Mouse (Mus musculus) ES-Bruce4 (cell line): ENCODE measurements around the gene Dnajc12.

Experiments used
- CTCF ChIP-seq: IDR thresholded peaks from one replicate; pipeline ENCODE4 v1.8.1; 2011; ENCODE audit warnings: low read depth, low read length
- POLR2A ChIP-seq: IDR thresholded peaks from one replicate; pipeline ENCODE4 v1.8.1; 2011; ENCODE audit warnings: low read length; ENCODE audit not compliant: insufficient read depth

DNA sequence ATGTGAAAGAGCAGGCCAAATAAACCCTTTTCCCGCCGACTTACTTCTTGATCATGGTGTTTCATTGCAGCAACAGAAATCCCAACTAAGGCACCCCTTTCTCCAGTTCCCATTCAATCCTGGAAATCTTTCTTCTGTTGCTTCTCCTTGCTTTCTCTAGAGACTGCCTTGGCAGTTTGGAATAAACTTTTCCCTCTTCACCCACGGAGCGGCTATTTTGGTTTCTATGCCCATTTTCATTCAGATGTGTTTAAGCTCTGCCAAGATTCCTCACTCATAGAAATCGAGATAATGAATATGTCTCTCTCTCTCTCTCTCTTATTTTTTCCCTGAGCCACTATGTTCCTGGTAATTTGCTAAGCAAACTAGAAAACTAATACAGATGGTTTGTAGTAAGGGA lies 30.1 kb upstream of the Dnajc12 start:
- TF ChIP-seq POLR2A, result no peak
- no peak for TF ChIP-seq CTCF
